Mouse (Mus musculus) kidney, adult 2 months (tissue): ENCODE measurements at regions not wholly inside any gene's neighbourhood (a gene's known extent, or its start where the extent isn't known, plus 50 kb on each side); places are given as distances from the start of the nearest gene placed in this dataset.

ENCODE experiments used
- CTCF ChIP-seq: fragments of 200-500 bp; conservative IDR thresholded peaks from 2 replicates; pipeline ENCODE4 v1.5.1; 2011; ENCODE audit warnings: low read depth, mild to moderate bottlenecking, control low read depth, low read length, moderate library complexity, mixed read lengths; ENCODE audit not compliant: insufficient read depth, insufficient read length
- POLR2A ChIP-seq: fragments of 200-500 bp; IDR thresholded peaks from one replicate; pipeline ENCODE4 v1.6.1; 2011; ENCODE audit warnings: low read depth, low read length, control low read depth

DNA sequence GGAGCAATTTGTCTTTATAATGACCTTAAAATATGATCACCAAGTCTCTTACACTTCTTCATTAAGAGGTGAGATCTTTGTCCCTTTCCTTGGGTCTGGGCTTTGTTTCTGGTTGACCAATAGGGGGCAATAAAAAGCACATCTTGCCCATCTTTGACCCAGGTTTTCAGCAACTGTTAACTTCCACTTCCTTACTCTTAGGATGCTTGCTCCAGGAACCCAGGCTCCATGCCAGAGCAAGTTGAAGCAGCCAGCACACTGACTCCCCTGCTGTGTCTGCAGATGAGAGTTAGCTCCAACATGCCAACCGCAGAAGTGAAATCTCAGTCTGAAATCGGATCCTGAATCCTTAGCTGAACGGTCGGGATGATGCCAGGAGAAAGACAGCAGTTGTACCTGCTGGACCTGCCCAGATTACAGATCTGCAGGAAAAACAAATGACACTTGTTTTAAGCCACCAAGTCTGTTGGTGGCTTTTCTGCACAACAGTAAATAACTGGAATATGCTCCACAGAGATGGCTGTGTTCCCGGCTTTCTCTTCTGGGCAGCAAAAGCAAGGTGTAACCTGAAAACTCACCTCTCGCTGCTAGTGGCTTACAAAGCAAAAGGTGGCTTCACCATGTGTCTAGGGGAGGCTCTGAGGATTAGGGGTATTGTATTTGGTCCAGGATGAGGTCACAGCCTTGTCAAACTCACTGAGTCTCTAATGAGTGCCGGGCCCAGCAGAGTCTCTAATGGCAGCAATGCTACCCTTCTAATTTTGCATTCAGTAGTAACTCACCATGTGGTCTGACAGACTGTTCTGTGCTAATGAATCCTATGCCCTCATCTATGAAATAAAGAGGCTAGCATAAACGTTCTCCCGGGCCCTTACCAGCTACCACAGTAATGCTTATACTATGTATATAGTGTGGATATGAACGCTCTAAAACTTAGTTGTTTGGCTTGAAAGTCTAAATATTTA lies 241.8 kb upstream of the Fbxo33 start:
- TF ChIP-seq CTCF (no peak), POLR2A (no peak)
